Mouse (Mus musculus): ENCODE data around the gene Calcoco2. TPM values are rescaled to one million over a fixed set of nuclear protein-coding genes. Genes with fewer than 3 reads are reported as not detected.
"Not testable (repeated sequence)": the region's sequence is repeated elsewhere in the genome, so short reads cannot be mapped to it uniquely, and the experiment has no call there.

Gene Calcoco2
- total and polyA plus RNA-seq, 3 experiments, result not detected

DNA sequence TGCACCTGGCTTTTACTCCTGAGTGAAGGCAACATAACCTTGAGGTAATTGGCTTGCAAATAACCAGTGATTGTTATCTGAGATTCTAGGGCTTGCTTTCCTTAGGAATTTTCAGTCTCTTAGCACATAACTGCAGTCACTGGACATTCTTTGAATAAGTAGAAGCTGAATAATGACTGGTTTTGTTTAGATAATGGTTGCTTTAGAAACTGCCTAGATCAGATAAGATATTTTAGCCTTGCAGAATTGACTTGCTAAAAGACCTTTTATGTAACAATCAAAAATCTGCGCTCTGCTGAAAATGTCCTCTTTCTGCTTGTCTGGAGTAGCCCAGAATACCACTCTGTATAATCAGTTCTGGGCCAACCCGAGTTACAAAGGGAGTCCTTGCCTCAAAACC lies 2.3 kb upstream of the Calcoco2 start:
- Histone ChIP-seq H3K36me3 (ENCODE audit: control insufficient read depth in 1 of 2, insufficient read depth in 2 of 2, low read length in 2 of 2) (no peaks in the 10 kb centered on the region; a peak in 1 of 4 replicates), H3K27me3 (ENCODE audit: control insufficient read depth in 1 of 2, insufficient read depth in 2 of 2, low read length in 2 of 2) (peaks cover 1 to 9% of the 10 kb centered on the region in 2 experiments), H3K9me3 (replicated peaks; ENCODE audit: insufficient read depth, low read length) (no peaks in the 10 kb centered on the region), H3K4me3 (ENCODE audit: control insufficient read depth in 1 of 2, insufficient read depth in 1 of 2, low read depth in 2 of 2, low read length in 2 of 2) (no peak overlapping the region), H3K4me1 (ENCODE audit: control insufficient read depth in 1 of 2, insufficient read depth in 2 of 2, low read length in 2 of 2) (no peaks in the 10 kb centered on the region), H3K79me2 (ENCODE audit: control insufficient read depth, insufficient read depth, low read length, poor library complexity) (no peaks in the 10 kb centered on the region), H3K9ac (ENCODE audit: control insufficient read depth, low read depth, low read length, poor library complexity, severe bottlenecking) (no peak overlapping the region), H3K27ac (ENCODE audit: control insufficient read depth, low read depth, low read length) (no peak overlapping the region)
- no peak for DNase-seq (ENCODE audit: low read depth, low spot score)
- TF ChIP-seq MXI1 (IDR thresholded peaks at IDR 0.05; ENCODE audit: low read depth, low read length) (no peak), GATA1 (IDR thresholded peaks at IDR 0.05; ENCODE audit: low read depth, low read length) (peak; percentile 48)

DNA sequence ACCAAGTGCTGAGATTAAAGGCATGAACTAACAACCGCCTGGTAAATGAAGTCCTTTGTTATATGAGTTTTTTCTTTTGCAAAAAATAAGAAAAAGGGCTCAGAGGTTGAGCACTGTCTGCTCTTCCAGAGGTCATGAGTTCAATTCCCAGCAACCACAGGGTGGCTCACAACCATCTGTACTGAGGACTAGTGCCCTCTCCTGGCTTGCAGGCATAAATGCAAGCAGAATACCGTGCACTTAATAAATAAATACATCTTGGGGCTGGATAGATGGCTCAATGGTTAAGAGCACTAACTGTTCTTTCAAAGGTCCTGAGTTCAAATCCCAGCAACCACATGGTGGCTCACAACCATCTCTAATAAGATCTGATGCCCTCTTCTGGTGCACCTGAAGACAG lies 814 bp downstream of the Calcoco2 start:
- not testable (repeated sequence) for H3K27ac ChIP-seq (ENCODE audit: control insufficient read depth, low read depth, low read length); H3K79me2 ChIP-seq (ENCODE audit: control insufficient read depth, insufficient read depth, low read length, poor library complexity); H3K9ac ChIP-seq (ENCODE audit: control insufficient read depth, low read depth, low read length, poor library complexity, severe bottlenecking); H3K4me1 ChIP-seq (ENCODE audit: control insufficient read depth in 1 of 2, insufficient read depth in 2 of 2, low read length in 2 of 2); H3K9me3 ChIP-seq (replicated peaks; ENCODE audit: insufficient read depth, low read length); H3K4me3 ChIP-seq (ENCODE audit: control insufficient read depth in 1 of 2, insufficient read depth in 1 of 2, low read depth in 2 of 2, low read length in 2 of 2); H3K36me3 ChIP-seq (ENCODE audit: control insufficient read depth in 1 of 2, insufficient read depth in 2 of 2, low read length in 2 of 2)
- TF ChIP-seq SMC3 (IDR thresholded peaks at IDR 0.05; ENCODE audit: low read depth, low read length), result peak; percentile 55
- TF ChIP-seq CTCF (IDR thresholded peaks at IDR 0.05 in 2 of 3, conservative IDR thresholded peaks at IDR 0.05 in 1 of 3; ENCODE audit: control insufficient read depth in 1 of 3, insufficient read depth in 1 of 3, low read depth in 2 of 3, low read length in 3 of 3, poor library complexity in 1 of 3, severe bottlenecking in 1 of 3), result peak; percentile 32 to 56 (median 40); a peak in 5 of 6 replicates
- H3K27me3 ChIP-seq (ENCODE audit: control insufficient read depth in 1 of 2, insufficient read depth in 2 of 2, low read length in 2 of 2), result peaks cover 4 to 20% of the 10 kb centered on the region in 2 experiments
- peak; percentile 45 for DNase-seq (ENCODE audit: low read depth, low spot score)

DNA sequence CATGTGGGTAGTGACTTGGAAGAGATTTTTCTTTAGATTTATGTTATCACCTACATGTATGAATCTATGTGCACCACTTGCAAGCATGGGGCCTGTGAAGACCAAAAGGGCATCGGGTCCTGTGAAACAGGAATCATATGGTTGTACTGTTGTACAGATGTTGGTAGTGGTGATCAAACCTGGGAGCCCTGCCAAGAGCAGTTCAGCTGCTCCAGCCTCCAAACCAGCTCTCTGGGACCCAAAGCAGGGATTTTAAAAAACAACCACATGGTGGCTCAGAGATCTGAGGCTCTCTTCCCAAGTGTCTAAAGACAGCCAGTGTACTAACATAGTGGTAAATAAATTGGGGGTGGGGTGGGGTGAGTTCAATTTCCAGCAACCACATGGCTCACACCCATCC lies 3.4 kb downstream of the Calcoco2 start:
- TF ChIP-seq POLR2AphosphoS2 (IDR thresholded peaks at IDR 0.05; ENCODE audit: low read length) (no peak), RCOR1 (IDR thresholded peaks at IDR 0.05; ENCODE audit: low read depth, low read length) (no peak), JUND (IDR thresholded peaks at IDR 0.05; ENCODE audit: low read depth, low read length) (no peak), USF2 (IDR thresholded peaks at IDR 0.05; ENCODE audit: borderline replicate concordance in 1 of 2, insufficient read depth in 1 of 2, low read depth in 1 of 2, low read length in 2 of 2) (no peak), MYB (IDR thresholded peaks at IDR 0.05; ENCODE audit: low read depth, low read length) (no peak), ETS1 (IDR thresholded peaks at IDR 0.05; ENCODE audit: low read depth, low read length) (no peak), MEF2A (IDR thresholded peaks at IDR 0.05; ENCODE audit: extremely low read depth, insufficient replicate concordance, low read depth, low read length, poor library complexity, severe bottlenecking) (no peak), CHD2 (IDR thresholded peaks at IDR 0.05; ENCODE audit: low read length) (no peak), CTCF (IDR thresholded peaks at IDR 0.05 in 2 of 3, conservative IDR thresholded peaks at IDR 0.05 in 1 of 3; ENCODE audit: control insufficient read depth in 1 of 3, insufficient read depth in 1 of 3, low read depth in 2 of 3, low read length in 3 of 3, poor library complexity in 1 of 3, severe bottlenecking in 1 of 3) (no peak), UBTF (IDR thresholded peaks at IDR 0.05; ENCODE audit: borderline replicate concordance, insufficient read depth, low read depth, low read length) (no peak), EP300 (IDR thresholded peaks at IDR 0.05; ENCODE audit: low read depth in 1 of 2, low read length in 2 of 2) (no peak), MYC (IDR thresholded peaks at IDR 0.05; ENCODE audit: low read depth, low read length) (no peak), TBP (IDR thresholded peaks at IDR 0.05; ENCODE audit: low read depth, low read length) (no peak), RAD21 (IDR thresholded peaks at IDR 0.05; ENCODE audit: low read depth, low read length) (no peak), ZKSCAN1 (IDR thresholded peaks at IDR 0.05; ENCODE audit: low read depth, low read length) (no peak), KAT2A (conservative IDR thresholded peaks at IDR 0.05; ENCODE audit: low read depth, low read length) (no peak), MAX (IDR thresholded peaks at IDR 0.05; ENCODE audit: low read length) (no peak), E2F4 (IDR thresholded peaks at IDR 0.05; ENCODE audit: borderline replicate concordance, low read depth, low read length) (no peak)
- Histone ChIP-seq H3K27me3 (ENCODE audit: control insufficient read depth in 1 of 2, insufficient read depth in 2 of 2, low read length in 2 of 2) (peaks cover 6 to 22% of the 10 kb centered on the region in 2 experiments), H3K79me2 (ENCODE audit: control insufficient read depth, insufficient read depth, low read length, poor library complexity) (no peaks in the 10 kb centered on the region), H3K9ac (ENCODE audit: control insufficient read depth, low read depth, low read length, poor library complexity, severe bottlenecking) (no peak overlapping the region), H3K27ac (ENCODE audit: control insufficient read depth, low read depth, low read length) (no peak overlapping the region), H3K36me3 (ENCODE audit: control insufficient read depth in 1 of 2, insufficient read depth in 2 of 2, low read length in 2 of 2) (no peaks in the 10 kb centered on the region), H3K4me3 (ENCODE audit: control insufficient read depth in 1 of 2, insufficient read depth in 1 of 2, low read depth in 2 of 2, low read length in 2 of 2) (no peak overlapping the region), H3K4me1 (ENCODE audit: control insufficient read depth in 1 of 2, insufficient read depth in 2 of 2, low read length in 2 of 2) (no peaks in the 10 kb centered on the region), H3K9me3 (replicated peaks; ENCODE audit: insufficient read depth, low read length) (no peaks in the 10 kb centered on the region)
- no peak for DNase-seq (ENCODE audit: low read depth, low spot score)
